Mouse (Mus musculus) heart, adult 2 months (tissue): Measurements from ENCODE around the gene Xiap. TPM values are rescaled to one million over a fixed set of nuclear protein-coding genes. Genes with fewer than 3 reads are reported as not detected.

Source experiments
- DNase-seq, 2 experiments: peaks; one replicate each; pipeline ENCODE4 v3.0.0; 2021
- H3K27ac ChIP-seq: fragments of 200-600 bp; 2 replicates; pipeline ENCODE4 v1.8.1; 2022
- H3K27me3 ChIP-seq: fragments of 200-500 bp; 2 replicates; pipeline ENCODE4 v1.6.1; 2012; ENCODE audit warnings: mild to moderate bottlenecking, low read length, inconsistent platforms, mixed read lengths; ENCODE audit not compliant: control insufficient read depth, insufficient read depth
- H3K36me3 ChIP-seq: fragments of 200-500 bp; 2 replicates; pipeline ENCODE4 v1.6.1; 2012; ENCODE audit warnings: low read length, inconsistent platforms; ENCODE audit not compliant: control insufficient read depth, insufficient read depth
- H3K4me1 ChIP-seq: fragments of 200-500 bp; 2 replicates; pipeline ENCODE4 v1.6.1; 2011; ENCODE audit warnings: low read length; ENCODE audit not compliant: control insufficient read depth, insufficient read depth
- H3K4me3 ChIP-seq: fragments of 200-600 bp; 2 replicates; pipeline ENCODE4 v1.8.1; 2022
- H3K79me2 ChIP-seq: fragments of 200-500 bp; replicated peaks from 2 replicates; pipeline ENCODE4 v1.6.1; 2012; ENCODE audit warnings: mild to moderate bottlenecking, inconsistent platforms, low read length, moderate library complexity, mixed read lengths; ENCODE audit not compliant: control insufficient read depth, insufficient read depth
- H3K9ac ChIP-seq: fragments of 200-500 bp; 2 replicates; pipeline ENCODE4 v1.6.1; 2012; ENCODE audit warnings: low read depth, mild to moderate bottlenecking, control low read depth, inconsistent platforms, low read length, mixed read lengths
- CTCF ChIP-seq: fragments of 200-600 bp; IDR thresholded peaks from 2 replicates; pipeline ENCODE4 v1.8.1; 2022; ENCODE audit warnings: antibody characterized with exemption, mild to moderate bottlenecking, moderate library complexity
- EP300 ChIP-seq: fragments of 200-500 bp; IDR thresholded peaks from 2 replicates; pipeline ENCODE4 v1.6.1; 2011; ENCODE audit warnings: low read depth, low read length, control low read depth; ENCODE audit not compliant: insufficient read depth
- POLR2A ChIP-seq: fragments of 200-500 bp; IDR thresholded peaks from 2 replicates; pipeline ENCODE4 v1.6.1; 2011; ENCODE audit warnings: mild to moderate bottlenecking, low read depth, low read length, control low read depth; ENCODE audit not compliant: insufficient read depth
- whole genome bisulfite sequencing: fragments of 180-500 bp; shearing (Covaris S2); methylation state at CpG from one replicate; pipeline ENCODE4 v1.1.7; 2018; 5-methylcytosine and 5-hydroxymethylcytosine counted together
- intact Hi-C: fragments of 180-260 bp; cut with DNase I; formaldehyde crosslinking; loops from one replicate; pipeline ENCODE4 v1.15.1; 2025
- polyA plus RNA-seq: library from polyadenylated mRNA; depleted of rRNA; stranded (reverse); fragments of >200 nt; gene quantifications from 2 replicates; pipeline ENCODE4 v1.2.3, GENCODE M21; 2012
- total RNA-seq, 2 experiments: library from RNA; stranded (reverse); gene quantifications; 2 replicates each; pipeline ENCODE4 v1.2.3; 2021

Gene Xiap
- total and polyA plus RNA-seq, 3 experiments: 6.3 to 29.3 (median 25.8) TPM

- H3K27me3 ChIP-seq: no peaks in the 10 kb centered on the region
- no peak for TF ChIP-seq CTCF
- no peak for TF ChIP-seq EP300
- TF ChIP-seq POLR2A: no peak
- H3K79me2 ChIP-seq: no peaks in the 10 kb centered on the region
- H3K27ac ChIP-seq: peak overlapping the region; percentile 91
- intact Hi-C loops: loop anchor here (1.0 kb wide), 2 partner anchors 36 to 82 kb away; no protein-coding TSS in a partner anchor
- H3K36me3 ChIP-seq: peaks cover 2% of the 10 kb centered on the region; the same call in 1 of the 2 replicates
- H3K9ac ChIP-seq: peak overlapping the region; percentile 36
- no peak for DNase-seq
- no peaks in the 10 kb centered on the region; the same call in none of the 2 replicates for H3K4me1 ChIP-seq
- H3K4me3 ChIP-seq: peak overlapping the region; percentile 55
- WGBS: 12% methylated on average over 3 of the region's 3 CpGs
These were observed 9.4 kb downstream of the Xiap start for GRCm38 (mm10) chrX:42068875-42069257.

- Histone ChIP-seq H3K4me3 (no peak overlapping the region), H3K27me3 (no peaks in the 10 kb centered on the region), H3K79me2 (no peaks in the 10 kb centered on the region), H3K36me3 (no peaks in the 10 kb centered on the region; the same call in none of the 2 replicates), H3K4me1 (peaks cover 1% of the 10 kb centered on the region), H3K27ac (no peak overlapping the region), H3K9ac (no peak overlapping the region)
- TF ChIP-seq EP300 (no peak), CTCF (no peak), POLR2A (no peak)
- 66% methylated on average over 8 of the region's 8 CpGs for WGBS
- DNase-seq: no peak
- intact Hi-C loops: no loop called here
These were observed 28.3 kb downstream of the Xiap start for GRCm38 (mm10) chrX:42087731-42088130.

- Histone ChIP-seq H3K4me1 (peaks cover 1% of the 10 kb centered on the region), H3K9ac (no peak overlapping the region), H3K27ac (no peak overlapping the region), H3K27me3 (no peaks in the 10 kb centered on the region), H3K4me3 (no peak overlapping the region), H3K36me3 (no peaks in the 10 kb centered on the region; the same call in none of the 2 replicates), H3K79me2 (no peaks in the 10 kb centered on the region)
- TF ChIP-seq CTCF: no peak
- no peak for TF ChIP-seq EP300
- no peak for TF ChIP-seq POLR2A
- no peak for DNase-seq
- intact Hi-C loops: no loop called here
- WGBS: 74% methylated on average over 5 of the region's 5 CpGs
These were observed 28.7 kb downstream of the Xiap start for GRCm38 (mm10) chrX:42088136-42088535.

- 77% methylated on average over 6 of the region's 6 CpGs for WGBS
- no peaks in the 10 kb centered on the region for H3K36me3 ChIP-seq
- no peak overlapping the region for H3K4me3 ChIP-seq
- no peak overlapping the region for H3K27ac ChIP-seq
- TF ChIP-seq CTCF (no peak), EP300 (no peak), POLR2A (no peak)
- no peak for DNase-seq
- intact Hi-C loops: no loop called here
- H3K4me1 ChIP-seq: no peaks in the 10 kb centered on the region
- H3K9ac ChIP-seq: no peak overlapping the region
- H3K27me3 ChIP-seq: no peaks in the 10 kb centered on the region
- no peaks in the 10 kb centered on the region for H3K79me2 ChIP-seq
These were observed 47.7 kb downstream of the Xiap start for GRCm38 (mm10) chrX:42107137-42107536.

GRCm38 (mm10) chrX:42110585-42110984, 51.1 kb downstream of the Xiap start:
- no peak for DNase-seq
- H3K4me1 ChIP-seq: no peaks in the 10 kb centered on the region
- H3K79me2 ChIP-seq: no peaks in the 10 kb centered on the region
- H3K36me3 ChIP-seq: no peaks in the 10 kb centered on the region
- H3K27me3 ChIP-seq: no peaks in the 10 kb centered on the region
- intact Hi-C loops: loop anchor here (5.0 kb wide), 1 partner anchor 37 kb away; the partner anchor contains the start of gene Stag2
- no peak overlapping the region for H3K9ac ChIP-seq
- TF ChIP-seq EP300 (no peak), POLR2A (no peak), CTCF (no peak)
- 84% methylated on average over 1 of the region's 1 CpGs for WGBS
- no peak overlapping the region for H3K4me3 ChIP-seq
- H3K27ac ChIP-seq: no peak overlapping the region

- Histone ChIP-seq H3K27me3 (no peaks in the 10 kb centered on the region), H3K4me3 (no peak overlapping the region), H3K36me3 (no peaks in the 10 kb centered on the region), H3K27ac (no peak overlapping the region), H3K9ac (no peak overlapping the region), H3K4me1 (no peaks in the 10 kb centered on the region), H3K79me2 (no peaks in the 10 kb centered on the region)
- 83% methylated on average over 6 of the region's 6 CpGs for WGBS
- TF ChIP-seq EP300 (no peak), CTCF (no peak), POLR2A (no peak)
- intact Hi-C loops: no loop called here
- DNase-seq: no peak
These were observed 60.1 kb downstream of the Xiap start for GRCm38 (mm10) chrX:42119442-42120048.
